Comparison of ENCODE assay signal across 9 mouse cellular contexts in the genomic region with DNA sequence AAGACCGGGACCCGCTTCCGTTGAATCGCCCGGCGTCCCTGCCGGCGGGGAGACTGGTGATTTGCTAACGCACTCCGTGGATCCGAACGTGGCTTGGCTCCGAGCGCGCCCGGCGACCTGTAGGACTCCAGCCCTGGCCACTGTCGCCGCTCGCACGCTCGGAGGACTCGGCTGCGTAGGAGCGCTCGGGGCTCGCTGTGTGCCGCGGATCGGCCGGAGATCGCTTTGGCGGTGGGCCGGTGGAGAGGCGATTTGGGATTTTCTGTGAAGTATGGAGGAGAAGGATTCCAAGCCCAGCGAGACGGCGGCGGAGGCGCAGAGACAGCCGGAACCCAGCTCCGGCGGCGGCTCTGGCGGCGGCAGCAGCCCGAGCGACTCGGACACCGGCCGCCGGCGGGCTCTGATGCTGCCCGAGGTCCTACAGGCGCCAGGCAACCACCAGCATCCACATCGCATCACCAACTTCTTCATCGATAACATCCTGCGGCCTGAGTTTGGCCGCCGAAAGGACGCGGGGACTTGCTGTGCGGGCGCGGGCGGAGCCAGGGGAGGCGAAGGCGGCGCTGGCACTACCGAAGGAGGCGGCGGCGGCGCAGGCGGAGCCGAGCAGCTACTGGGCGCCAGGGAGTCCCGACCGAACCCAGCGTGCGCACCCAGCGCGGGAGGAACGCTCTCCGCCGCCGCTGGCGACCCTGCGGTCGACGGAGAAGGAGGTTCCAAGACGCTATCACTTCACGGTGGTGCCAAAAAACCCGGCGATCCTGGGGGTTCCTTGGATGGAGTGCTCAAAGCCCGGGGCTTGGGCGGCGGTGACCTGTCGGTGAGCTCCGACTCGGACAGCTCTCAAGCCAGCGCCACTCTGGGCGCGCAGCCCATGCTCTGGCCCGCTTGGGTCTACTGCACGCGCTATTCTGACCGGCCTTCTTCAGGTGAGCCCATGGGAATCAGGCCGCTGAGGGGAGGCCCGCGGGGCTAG. TPM values are rescaled to one million over a fixed set of nuclear protein-coding genes. Genes with fewer than 3 reads are reported as not detected.
DNase-seq lines count a peak whose midpoint lies in the region; ATAC-seq and TF ChIP-seq lines count a peak whose summit lies in the region.
"Had no signal": no experiment of that assay in that cellular context is flagged by ENCODE, and none has a peak within 500 bp of the region (broad histone marks: within the 10 kb centered on the region; RNA-seq: fewer than 3 reads in every experiment).

No protein-coding gene starts in this region.

- H3K9me3 ChIP-seq in heart, embryonic 10.5 days = no peaks in the 10 kb centered on the region
- no peaks in the 10 kb centered on the region for H3K9me3 ChIP-seq in heart, postnatal 0 days (replicated peaks; ENCODE audit: control insufficient read depth, low read length)
- no peaks in the 10 kb centered on the region for H3K9me3 ChIP-seq in midbrain, embryonic 14.5 days (ENCODE audit: control insufficient read depth, low read length)

- no peak for DNase-seq in heart, embryonic 10.5 days (ENCODE audit: low spot score)
- DNase-seq in heart, adult 11 months = no peak
- DNase-seq in T-cell, adult 2 months (ENCODE audit: low spot score) = peak; percentile 5
- DNase-seq in heart, postnatal 0 days (ENCODE audit: low spot score) = no peak
- peak; percentile 12 to 60 for DNase-seq in kidney, postnatal 36 days
- DNase-seq in midbrain, embryonic 14.5 days = peak; percentile 70
- no peak for DNase-seq in spleen, adult 12 weeks (ENCODE audit: low spot score)

- H3K4me3 ChIP-seq in heart, embryonic 10.5 days = peak overlapping the region; percentile 59
- 0 out of 2 replicates have a peak overlapping the region, but pooled peaks have one; percentile 16 for H3K4me3 ChIP-seq in cortical plate, adult 2 months (ENCODE audit: insufficient read depth, low read length)
- peak overlapping the region; percentile 40 for H3K4me3 ChIP-seq in heart, postnatal 0 days (ENCODE audit: low read depth, low read length)
- peak overlapping the region; percentile 73 for H3K4me3 ChIP-seq in midbrain, embryonic 14.5 days (replicated peaks; ENCODE audit: low read depth, low read length)

- 0 out of 2 replicates have a peak, but pooled peaks have one; percentile 17 for ATAC-seq in heart, postnatal 0 days (ENCODE audit: insufficient read depth, low read depth)
- no peak for ATAC-seq in midbrain, embryonic 14.5 days (ENCODE audit: low FRiP score, low TSS enrichment)

- H3K36me3 ChIP-seq in heart, embryonic 10.5 days = no peaks in the 10 kb centered on the region
- H3K36me3 ChIP-seq in heart, postnatal 0 days (replicated peaks; ENCODE audit: control insufficient read depth, insufficient read depth, low read length) = no peaks in the 10 kb centered on the region
- H3K36me3 ChIP-seq in midbrain, embryonic 14.5 days (ENCODE audit: control insufficient read depth, insufficient read depth, low read length) = peaks cover 11% of the 10 kb centered on the region

- H3K4me1 ChIP-seq in heart, embryonic 10.5 days = peaks cover 36% of the 10 kb centered on the region
- no peaks in the 10 kb centered on the region for H3K4me1 ChIP-seq in cortical plate, adult 2 months (ENCODE audit: control insufficient read depth, insufficient read depth, low read length)
- peaks cover 6% of the 10 kb centered on the region for H3K4me1 ChIP-seq in heart, postnatal 0 days (ENCODE audit: control insufficient read depth, insufficient read depth)
- H3K4me1 ChIP-seq in midbrain, embryonic 14.5 days (ENCODE audit: control insufficient read depth, insufficient read depth, low read length) = peaks cover 16% of the 10 kb centered on the region

- no peak for TF ChIP-seq CTCF in cortical plate, adult 2 months (IDR thresholded peaks at IDR 0.05; ENCODE audit: extremely low read depth, insufficient read depth, low read length)
- TF ChIP-seq CTCF in heart, postnatal 0 days (IDR thresholded peaks at IDR 0.05; ENCODE audit: low read depth) = no peak

- H3K27me3 ChIP-seq in heart, embryonic 10.5 days (ENCODE audit: insufficient read depth, poor library complexity, severe bottlenecking) = peaks cover 96% of the 10 kb centered on the region
- H3K27me3 ChIP-seq in heart, postnatal 0 days (ENCODE audit: control insufficient read depth, insufficient read depth, low read length) = peaks cover 97% of the 10 kb centered on the region
- H3K27me3 ChIP-seq in midbrain, embryonic 14.5 days (ENCODE audit: control insufficient read depth, insufficient read depth, low read length) = peaks cover 20% of the 10 kb centered on the region

- TF ChIP-seq POLR2A in cortical plate, adult 2 months (IDR thresholded peaks at IDR 0.05; ENCODE audit: extremely low read depth, insufficient read depth, low read length) = no peak

- H3K27ac ChIP-seq in heart, embryonic 10.5 days = no peak overlapping the region
- H3K27ac ChIP-seq in cortical plate, adult 2 months (ENCODE audit: insufficient read depth, low read length) = no peak overlapping the region
- no peak overlapping the region for H3K27ac ChIP-seq in heart, postnatal 0 days (ENCODE audit: low read depth)
- H3K27ac ChIP-seq in midbrain, embryonic 14.5 days (replicated peaks; ENCODE audit: low read depth, low read length) = peak overlapping the region; percentile 96

- no peak for TF ChIP-seq EP300 in heart, postnatal 0 days (IDR thresholded peaks at IDR 0.05; ENCODE audit: low read depth)

- under 1% methylated on average over 111 of the region's 111 CpGs for WGBS in heart, embryonic 10.5 days
- under 1% methylated on average over 97 of the region's 111 CpGs for WGBS in heart, postnatal 0 days
- WGBS in midbrain, embryonic 14.5 days = under 1% methylated on average over 108 of the region's 111 CpGs

- no peak overlapping the region for H3K9ac ChIP-seq in heart, postnatal 0 days (replicated peaks; ENCODE audit: low read depth, low read length)
- H3K9ac ChIP-seq in midbrain, embryonic 14.5 days (replicated peaks; ENCODE audit: low read length) = peak overlapping the region; percentile 94

- H3K4me2 ChIP-seq in heart, postnatal 0 days (ENCODE audit: low read depth, low read length) = peak overlapping the region; percentile 89
- H3K4me2 ChIP-seq in midbrain, embryonic 14.5 days (ENCODE audit: low read length) = peak overlapping the region; percentile 79

RNA-seq across cellular contexts. Expression of gene En2, which starts 1.1 kb away (rescaled TPM):
- not detected in 2 replicates for polyA plus RNA-seq in heart, embryonic 10.5 days (2016; fragmentation: Nextera tagmentation; extraction: Ambion mirVana)
- 0.46 and 0.53 TPM in 2 replicates for polyA plus RNA-seq in cortical plate, adult 2 months (2012; rRNA removed)
- total RNA-seq in heart, postnatal 0 days (2014; rRNA removed; ENCODE audit: low replicate concordance) = not detected in 2 replicates
- not detected in 2 replicates for polyA plus RNA-seq in heart, postnatal 0 days (2015; fragmentation: Nextera tagmentation; extraction: Ambion mirVana)
- polyA plus RNA-seq in midbrain, embryonic 14.5 days (2014; fragmentation: Nextera tagmentation; extraction: Ambion mirVana) = 3.8 TPM in 2 replicates
- polyA plus RNA-seq: gonadal fat pad, adult 2 months had no signal

Comparison
In these comparisons a context has a peak if more than half of its experiments do, and no peak if none do; other contexts are left out.
1. DNase-seq: peak in T-cell, adult 2 months (single experiment), kidney, postnatal 36 days (2 of 2) and midbrain, embryonic 14.5 days (single experiment); none in heart, embryonic 10.5 days (single experiment), heart, adult 11 months (single experiment), heart, postnatal 0 days (single experiment) and spleen, adult 12 weeks (single experiment).
2. H3K4me3 ChIP-seq: peak in every context shown above with its lines; median percentile 73 in midbrain, embryonic 14.5 days; 59 in heart, embryonic 10.5 days; 40 in heart, postnatal 0 days; 16 in cortical plate, adult 2 months.